ENCODE assay signal across 27 mouse cellular contexts in genomic region chr1:72804031-72804430, GRCm38 (mm10). TPM values are rescaled to one million over a fixed set of nuclear protein-coding genes. Genes with fewer than 3 reads are reported as not detected.
DNase-seq lines count a peak whose midpoint lies in the region; ATAC-seq and TF ChIP-seq lines count a peak whose summit lies in the region.
"Had no signal": no experiment of that assay in that cellular context is flagged by ENCODE, and none has a peak within 500 bp of the region (broad histone marks: within the 10 kb centered on the region; RNA-seq: fewer than 3 reads in every experiment).

No protein-coding gene starts in this region.

- H3K9me3 ChIP-seq in hindbrain, embryonic 16.5 days (ENCODE audit: control insufficient read depth, low read length): no peaks in the 10 kb centered on the region
- no peaks in the 10 kb centered on the region for H3K9me3 ChIP-seq in hindbrain, embryonic 14.5 days (ENCODE audit: control insufficient read depth, low read length)
- no peaks in the 10 kb centered on the region for H3K9me3 ChIP-seq in lung, embryonic 16.5 days (ENCODE audit: control insufficient read depth, low read length)
- H3K9me3 ChIP-seq: embryonic facial prominence, embryonic 12.5 days; heart, embryonic 12.5 days; hindbrain, embryonic 15.5 days; intestine, embryonic 15.5 days; limb, embryonic 10.5 days; limb, embryonic 15.5 days; liver, embryonic 13.5 days had no signal

- H3K27me3 ChIP-seq in hindbrain, embryonic 16.5 days (replicated peaks; ENCODE audit: control insufficient read depth, insufficient read depth, low read length): no peaks in the 10 kb centered on the region
- H3K27me3 ChIP-seq in hindbrain, embryonic 14.5 days (ENCODE audit: control insufficient read depth, insufficient read depth, low read length): no peaks in the 10 kb centered on the region
- H3K27me3 ChIP-seq in lung, embryonic 16.5 days (ENCODE audit: control insufficient read depth, insufficient read depth, low read depth, low read length): no peaks in the 10 kb centered on the region
- H3K27me3 ChIP-seq: embryonic facial prominence, embryonic 12.5 days; heart, embryonic 12.5 days; hindbrain, embryonic 15.5 days; intestine, embryonic 15.5 days; limb, embryonic 15.5 days; liver, embryonic 13.5 days had no signal

- no peak overlapping the region for H3K4me2 ChIP-seq in hindbrain, embryonic 16.5 days (ENCODE audit: low read length)
- H3K4me2 ChIP-seq in hindbrain, embryonic 14.5 days (replicated peaks): no peak overlapping the region
- H3K4me2 ChIP-seq in lung, embryonic 16.5 days (ENCODE audit: low read depth, low read length): no peak overlapping the region
- H3K4me2 ChIP-seq: embryonic facial prominence, embryonic 12.5 days; heart, embryonic 12.5 days; hindbrain, embryonic 15.5 days; intestine, embryonic 15.5 days; limb, embryonic 15.5 days; liver, embryonic 13.5 days had no signal

- no peak overlapping the region for H3K27ac ChIP-seq in hindbrain, embryonic 16.5 days (ENCODE audit: low read depth, low read length)
- H3K27ac ChIP-seq in hindbrain, embryonic 14.5 days: no peak overlapping the region
- H3K27ac ChIP-seq in lung, embryonic 16.5 days (ENCODE audit: low read length): no peak overlapping the region
- H3K27ac ChIP-seq: embryonic facial prominence, embryonic 12.5 days; gastrocnemius, adult 2 months; hindbrain, embryonic 15.5 days; intestine, embryonic 15.5 days; limb, embryonic 15.5 days; liver, embryonic 13.5 days; macrophage had no signal

- H3K4me3 ChIP-seq in hindbrain, embryonic 16.5 days (ENCODE audit: low read length): no peak overlapping the region
- no peak overlapping the region for H3K4me3 ChIP-seq in hindbrain, embryonic 14.5 days (replicated peaks; ENCODE audit: low read length)
- no peak overlapping the region for H3K4me3 ChIP-seq in lung, embryonic 16.5 days (ENCODE audit: low read length)
- H3K4me3 ChIP-seq in lung, adult 2 months (replicated peaks; ENCODE audit: extremely low read depth, low read depth, low read length): no peak overlapping the region
- H3K4me3 ChIP-seq: embryonic facial prominence, embryonic 12.5 days; gastrocnemius, adult 2 months; heart, embryonic 12.5 days; hindbrain, embryonic 15.5 days; intestine, embryonic 15.5 days; limb, embryonic 10.5 days; limb, embryonic 15.5 days; liver, embryonic 13.5 days had no signal

- H3K4me1 ChIP-seq in hindbrain, embryonic 16.5 days (ENCODE audit: control insufficient read depth, insufficient read depth, low read depth, low read length): peaks cover 6% of the 10 kb centered on the region; the same call in 1 of the 2 replicates
- peaks cover 22% of the 10 kb centered on the region for H3K4me1 ChIP-seq in hindbrain, embryonic 14.5 days (replicated peaks; ENCODE audit: control insufficient read depth, insufficient read depth, low read length)
- H3K4me1 ChIP-seq in lung, embryonic 16.5 days (replicated peaks; ENCODE audit: control insufficient read depth, insufficient read depth, low read length): peaks cover 12% of the 10 kb centered on the region
- no peaks in the 10 kb centered on the region for H3K4me1 ChIP-seq in lung, adult 2 months (ENCODE audit: control insufficient read depth, insufficient read depth, low read length)
- H3K4me1 ChIP-seq: liver, embryonic 13.5 days had no signal

- H3K36me3 ChIP-seq in hindbrain, embryonic 16.5 days (ENCODE audit: control insufficient read depth, insufficient read depth, low read length): no peaks in the 10 kb centered on the region
- no peaks in the 10 kb centered on the region for H3K36me3 ChIP-seq in hindbrain, embryonic 14.5 days (replicated peaks; ENCODE audit: control insufficient read depth, insufficient read depth)
- no peaks in the 10 kb centered on the region for H3K36me3 ChIP-seq in lung, embryonic 16.5 days (ENCODE audit: control insufficient read depth, insufficient read depth, low read length)
- H3K36me3 ChIP-seq: embryonic facial prominence, embryonic 12.5 days; heart, embryonic 12.5 days; hindbrain, embryonic 15.5 days; intestine, embryonic 15.5 days; limb, embryonic 10.5 days; limb, embryonic 15.5 days; liver, embryonic 13.5 days had no signal

- no peak for DNase-seq in hindbrain, embryonic 14.5 days (ENCODE audit: low spot score)
- DNase-seq in lung, adult 2 months: no peak
- peak; percentile 41 for DNase-seq in right cerebral cortex, postnatal 4 days
- no peak for DNase-seq in right cerebral cortex, adult 18-20 months
- no peak for DNase-seq in natural killer cell, adult 2 months (ENCODE audit: low spot score in 2 of 2)
- DNase-seq: adrenal gland, postnatal 14 days; cerebellum, adult 18-20 months; gastrocnemius, adult 2 months; gastrocnemius, postnatal 36 days; heart, adult 18-20 months; heart, postnatal 4 days; kidney, adult 2 months; kidney, postnatal 4 days; liver, embryonic 13.5 days; lung, postnatal 10 days; thymus, postnatal 14 days had no signal

- 61% methylated on average over 4 of the region's 4 CpGs for WGBS in hindbrain, embryonic 16.5 days
- WGBS in hindbrain, embryonic 14.5 days: 55% methylated on average over 4 of the region's 4 CpGs
- WGBS in lung, embryonic 16.5 days: 69% methylated on average over 4 of the region's 4 CpGs
- WGBS in lung, adult 2 months: 70% methylated on average over 4 of the region's 4 CpGs

- H3K9ac ChIP-seq in hindbrain, embryonic 16.5 days (ENCODE audit: low read depth, low read length): no peak overlapping the region
- no peak overlapping the region for H3K9ac ChIP-seq in hindbrain, embryonic 14.5 days
- H3K9ac ChIP-seq in lung, embryonic 16.5 days (ENCODE audit: low read length): no peak overlapping the region
- H3K9ac ChIP-seq: embryonic facial prominence, embryonic 12.5 days; heart, embryonic 12.5 days; hindbrain, embryonic 15.5 days; intestine, embryonic 15.5 days; limb, embryonic 15.5 days; liver, embryonic 13.5 days had no signal

- TF ChIP-seq CTCF in lung, adult 2 months (IDR thresholded peaks at IDR 0.05; ENCODE audit: insufficient read depth, low read length): no peak

- ATAC-seq in hindbrain, embryonic 16.5 days: peak; percentile 43; the same call in 1 of the 2 replicates
- no peak for ATAC-seq in hindbrain, embryonic 14.5 days (ENCODE audit: low FRiP score)
- ATAC-seq in lung, embryonic 16.5 days (ENCODE audit: low read depth): peak; percentile 41; the same call in 1 of the 2 replicates
- ATAC-seq: CD4-positive, CD25-positive, alpha-beta regulatory T cell, adult 4 months; forebrain, embryonic 16.5 days; intestine, embryonic 15.5 days had no signal

- TF ChIP-seq POLR2A in lung, adult 2 months (IDR thresholded peaks at IDR 0.05; ENCODE audit: borderline replicate concordance, extremely low read depth, low read depth, low read length): no peak

RNA-seq across cellular contexts. Expression of gene Igfbp2, which starts 20.3 kb away (rescaled TPM):
- 465 and 469 TPM in 2 replicates for polyA plus RNA-seq in hindbrain, embryonic 16.5 days (2015; fragmentation: Nextera tagmentation; extraction: Ambion mirVana)
- polyA plus RNA-seq in hindbrain, embryonic 14.5 days (2014; fragmentation: Nextera tagmentation; extraction: Ambion mirVana): 443 and 473 TPM in 2 replicates
- 213 and 233 TPM in 2 replicates for polyA plus RNA-seq in lung, embryonic 16.5 days (2015; fragmentation: Nextera tagmentation; extraction: Ambion mirVana)
- 308 and 450 TPM in 2 replicates for polyA plus RNA-seq in lung, adult 2 months (2012; rRNA removed)
- polyA plus RNA-seq: CD4-positive, CD25-positive, alpha-beta regulatory T cell, adult 4 months; macrophage had no signal
